Mouse (Mus musculus) liver, embryonic 13.5 days (tissue): Measurements from ENCODE around the gene Olfr159. TPM values are rescaled to one million over a fixed set of nuclear protein-coding genes. Genes with fewer than 3 reads are reported as not detected.
A peak's percentile ranks its signal among the peaks of the same experiment; 100 is the strongest.

ENCODE experiments used
- ATAC-seq: fragments of 200-750 bp; cut with Nextera tagmentation; 2 replicates; pipeline ENCODE4 v1.8.0; 2017; ENCODE audit warnings: low read depth, mild to moderate bottlenecking, moderate number of reproducible peaks, moderate library complexity
- DNase-seq: peaks from one replicate; pipeline ENCODE4 v3.0.0; 2022
- H3K27ac ChIP-seq: fragments of 300-500 bp; sonication (generic); 2 replicates; pipeline ENCODE4 v1.5.1; 2015; ENCODE audit warnings: moderate library complexity, mild to moderate bottlenecking, inconsistent platforms
- H3K27me3 ChIP-seq: fragments of 300-500 bp; sonication (generic); 2 replicates; pipeline ENCODE4 v1.6.1; 2015; ENCODE audit warnings: mild to moderate bottlenecking, inconsistent platforms
- H3K36me3 ChIP-seq: fragments of 300-500 bp; sonication (generic); 2 replicates; pipeline ENCODE4 v1.6.1; 2015; ENCODE audit warnings: mild to moderate bottlenecking, inconsistent platforms
- H3K4me1 ChIP-seq: fragments of 300-500 bp; sonication (generic); replicated peaks from 2 replicates; pipeline ENCODE4 v1.6.1; 2015; ENCODE audit warnings: inconsistent platforms
- H3K4me2 ChIP-seq: fragments of 300-500 bp; sonication (generic); 2 replicates; pipeline ENCODE4 v1.6.1; 2015; ENCODE audit warnings: inconsistent platforms, mild to moderate bottlenecking, moderate library complexity
- H3K4me3 ChIP-seq: fragments of 300-500 bp; sonication (generic); replicated peaks from 2 replicates; pipeline ENCODE4 v1.5.1; 2015; ENCODE audit warnings: mild to moderate bottlenecking, inconsistent platforms
- H3K9ac ChIP-seq: fragments of 300-500 bp; sonication (generic); 2 replicates; pipeline ENCODE4 v1.6.1; 2015; ENCODE audit warnings: mild to moderate bottlenecking, inconsistent platforms
- H3K9me3 ChIP-seq: fragments of 300-500 bp; sonication (generic); replicated peaks from 2 replicates; pipeline ENCODE4 v1.6.1; 2016; ENCODE audit warnings: inconsistent platforms
- WGBS: fragments of 180-500 bp; shearing (Covaris S2); methylation state at CpG from one replicate; pipeline ENCODE4 v1.1.7; 2015; ENCODE audit not compliant: insufficient replicate concordance; 5-methylcytosine and 5-hydroxymethylcytosine counted together
- polyA plus RNA-seq: library from polyadenylated mRNA; unstranded; fragments of >200 nt; fragmentation: Nextera tagmentation; extraction: Ambion mirVana; gene quantifications from 2 replicates; pipeline ENCODE4 v1.2.1, GENCODE M21; 2015

Olfr159 gene
- polyA plus RNA-seq, 1 experiment from 2014 or later: not detected

DNA sequence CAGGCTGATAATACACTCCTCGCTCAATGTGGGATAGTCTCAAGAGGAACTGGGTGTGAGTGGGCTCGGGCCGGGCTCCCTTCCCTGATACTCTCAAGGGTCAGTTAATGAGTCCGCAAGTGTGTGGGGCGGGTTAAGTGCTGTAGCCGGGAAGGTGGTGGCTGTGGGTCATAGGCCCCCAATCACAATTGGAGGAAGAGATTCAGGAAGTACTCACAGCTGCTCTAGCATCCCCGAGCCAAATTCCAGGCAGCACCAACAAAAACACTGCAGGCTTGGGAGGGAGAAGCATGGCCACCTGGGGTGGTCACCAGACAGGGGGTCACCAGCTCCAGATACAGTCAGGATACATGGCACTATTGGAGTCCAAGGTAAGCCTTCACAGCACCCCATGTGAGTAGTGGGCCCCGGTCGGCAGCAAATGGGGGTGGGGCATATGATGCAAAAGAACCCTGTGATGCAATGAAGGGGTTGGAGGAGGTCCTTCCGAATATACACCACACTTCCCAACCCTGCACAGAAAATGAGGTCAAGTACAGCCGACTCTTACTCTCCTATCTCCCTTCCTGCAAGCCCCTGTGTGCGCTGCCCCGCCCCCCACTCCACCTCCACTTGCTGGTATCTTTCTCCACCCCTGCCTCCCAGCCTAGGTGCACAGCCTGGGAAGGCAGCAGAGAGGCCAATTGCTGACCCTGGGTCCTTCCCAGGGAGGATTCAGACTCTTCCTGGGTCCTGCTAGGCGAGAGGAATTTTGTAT lies 40.8 kb downstream of the Olfr159 start, which contains the start of gene Spaar:
Gene Spaar, plus strand, starts transcription at position 241 of the 757 bp plus-strand sequence.
- Histone ChIP-seq H3K27ac (peak within 1 kb of the TSS; percentile 64), H3K4me2 (peak within 1 kb of the TSS; percentile 28), H3K27me3 (no peaks in the 10 kb centered on the region), H3K4me1 (peaks cover 54% of the 10 kb centered on the region), H3K36me3 (no peaks in the 10 kb centered on the region), H3K4me3 (no peak within 1 kb of the TSS), H3K9me3 (no peaks in the 10 kb centered on the region), H3K9ac (no peak within 1 kb of the TSS)
- peak; percentile 49; the same call in 1 of the 2 replicates for ATAC-seq
- peak; percentile 22 for DNase-seq
- 19% methylated on average over 14 of the region's 14 CpGs for WGBS

DNA sequence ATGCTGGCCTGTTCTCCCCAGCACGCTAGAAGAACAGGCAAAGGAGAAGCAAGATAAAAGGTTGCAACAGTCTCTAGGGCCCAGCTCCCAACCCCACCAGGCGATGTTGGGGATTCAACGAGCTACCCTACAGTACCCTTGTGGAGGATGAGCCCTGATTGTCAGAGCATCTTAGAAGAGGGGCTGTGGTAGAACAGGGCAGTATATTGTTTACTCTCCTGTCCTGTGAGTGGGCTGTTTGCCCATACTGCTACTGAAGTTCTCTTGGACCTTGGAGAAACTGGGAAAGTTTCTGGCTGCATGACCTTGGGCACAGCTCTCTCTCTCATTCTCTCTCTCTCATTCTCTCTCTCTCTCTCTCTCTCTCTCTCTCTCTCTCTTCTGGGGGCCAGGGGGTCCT lies 41.7 kb downstream of the Olfr159 start:
- Histone ChIP-seq H3K9me3 (no peaks in the 10 kb centered on the region), H3K4me2 (no peak overlapping the region), H3K9ac (no peak overlapping the region), H3K27me3 (no peaks in the 10 kb centered on the region), H3K4me3 (no peak overlapping the region), H3K36me3 (no peaks in the 10 kb centered on the region), H3K4me1 (peaks cover 54% of the 10 kb centered on the region), H3K27ac (peak overlapping the region; percentile 64)
- ATAC-seq: no peak
- WGBS: 22% methylated on average over 3 of the region's 3 CpGs
- no peak for DNase-seq

DNA sequence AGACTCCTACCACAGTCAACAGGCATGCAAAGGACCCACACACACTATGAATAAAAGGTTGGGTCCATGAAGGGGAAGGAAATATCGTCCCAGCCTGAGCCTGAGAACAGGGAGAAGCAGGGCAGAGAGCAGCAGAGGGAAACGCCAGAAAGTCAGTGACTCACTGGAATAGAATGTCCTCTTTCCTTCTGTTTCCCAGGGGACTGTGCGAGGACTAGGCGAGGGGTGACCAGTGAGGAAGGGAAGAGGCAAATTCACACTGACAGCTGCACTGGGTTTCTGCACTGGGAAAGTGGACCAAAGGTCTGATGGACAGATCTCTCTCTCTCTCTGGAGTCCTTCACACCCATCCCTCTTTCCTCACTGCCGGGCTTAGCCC lies 42.2 kb downstream of the Olfr159 start:
- Histone ChIP-seq H3K9me3 (no peaks in the 10 kb centered on the region), H3K36me3 (no peaks in the 10 kb centered on the region), H3K27ac (peak overlapping the region; percentile 64), H3K9ac (no peak overlapping the region), H3K27me3 (no peaks in the 10 kb centered on the region), H3K4me2 (no peak overlapping the region), H3K4me3 (no peak overlapping the region), H3K4me1 (peaks cover 54% of the 10 kb centered on the region)
- no peak for ATAC-seq
- 27% methylated on average over 5 of the region's 5 CpGs for WGBS
- DNase-seq: no peak

DNA sequence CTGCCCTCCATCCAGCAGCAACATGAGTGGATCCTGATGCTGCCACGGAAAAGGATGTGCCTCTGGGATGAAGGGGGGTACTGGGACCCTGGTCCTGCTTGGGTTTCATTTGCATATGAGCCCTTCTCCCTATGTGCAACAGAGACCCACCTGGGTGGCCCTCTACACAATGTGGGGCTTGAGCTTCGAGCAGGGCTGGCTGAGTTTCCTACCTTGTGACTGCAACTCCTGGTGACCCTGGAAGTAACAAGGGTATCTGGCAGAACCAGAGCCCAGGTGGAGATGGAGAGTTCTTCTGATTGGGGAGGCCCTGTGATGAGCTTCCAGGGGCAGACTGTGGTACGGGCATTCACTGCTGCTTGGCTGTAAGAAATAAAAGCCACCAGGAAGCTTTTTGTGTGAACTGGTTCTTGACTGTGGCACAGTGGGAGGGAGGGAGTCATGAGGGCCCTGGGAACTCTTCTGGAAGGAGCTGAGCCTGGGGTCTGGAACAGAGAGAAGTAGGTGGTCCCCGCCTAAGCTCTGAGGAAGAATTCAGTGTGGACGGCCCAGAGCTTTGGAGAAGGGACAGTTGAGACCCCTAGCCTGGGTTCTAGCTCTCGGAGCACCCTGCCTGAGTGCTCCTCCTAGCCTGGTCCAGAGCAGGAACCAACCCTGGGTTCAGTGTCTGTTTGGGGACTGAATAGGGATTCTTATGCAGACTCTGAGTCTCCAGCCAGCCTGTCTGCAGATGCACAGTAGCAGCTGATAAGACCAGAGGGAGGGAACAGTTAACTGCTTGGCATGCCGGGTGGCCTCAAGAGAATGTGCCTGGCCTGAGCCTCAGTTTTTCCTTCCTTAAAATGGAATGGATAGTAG lies 42.9 kb downstream of the Olfr159 start:
- Histone ChIP-seq H3K4me2 (no peak overlapping the region), H3K9me3 (no peaks in the 10 kb centered on the region), H3K9ac (peak overlapping the region; percentile 26; the same call in 1 of the 2 replicates), H3K27me3 (no peaks in the 10 kb centered on the region), H3K4me3 (no peak overlapping the region), H3K36me3 (no peaks in the 10 kb centered on the region), H3K4me1 (peaks cover 54% of the 10 kb centered on the region), H3K27ac (peak overlapping the region; percentile 64)
- DNase-seq (no peak), ATAC-seq (peak; percentile 60)
- 41% methylated on average over 7 of the region's 7 CpGs for WGBS

DNA sequence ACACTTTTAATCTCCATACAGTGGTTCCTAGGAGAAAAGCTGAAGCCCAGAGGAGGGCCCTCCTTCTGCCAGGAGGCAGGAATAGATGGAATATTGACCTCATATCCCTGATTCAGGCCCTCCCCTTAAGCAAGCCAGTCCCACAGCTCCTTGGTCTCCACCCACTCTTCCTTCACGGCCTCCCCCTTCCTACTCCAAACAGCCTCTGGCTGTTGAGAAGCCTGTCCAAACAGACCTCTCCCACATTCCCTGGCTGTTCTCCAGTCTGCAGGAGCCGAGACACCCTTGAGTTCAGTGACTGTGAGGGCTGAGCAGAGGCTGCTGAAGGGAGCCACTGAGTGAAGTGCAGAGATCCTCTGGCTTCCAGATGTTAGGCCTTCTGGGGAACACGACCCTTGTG lies 43.8 kb downstream of the Olfr159 start, which contains the start of gene Hrct1:
Gene Hrct1, plus strand, starts transcription at position 194 of the 400 bp plus-strand sequence.
- 40% methylated on average over 3 of the region's 3 CpGs for WGBS
- H3K4me3 ChIP-seq: no peak within 1 kb of the TSS
- DNase-seq (no peak), ATAC-seq (0 out of 2 replicates have a peak, but pooled peaks have one; percentile 13)
- no peak within 1 kb of the TSS for H3K4me2 ChIP-seq
- peaks cover 54% of the 10 kb centered on the region for H3K4me1 ChIP-seq
- no peaks in the 10 kb centered on the region for H3K36me3 ChIP-seq
- peak within 1 kb of the TSS; percentile 64 for H3K27ac ChIP-seq
- H3K9me3 ChIP-seq: no peaks in the 10 kb centered on the region
- H3K27me3 ChIP-seq: no peaks in the 10 kb centered on the region
- H3K9ac ChIP-seq: peak within 1 kb of the TSS; percentile 26; the same call in 1 of the 2 replicates

DNA sequence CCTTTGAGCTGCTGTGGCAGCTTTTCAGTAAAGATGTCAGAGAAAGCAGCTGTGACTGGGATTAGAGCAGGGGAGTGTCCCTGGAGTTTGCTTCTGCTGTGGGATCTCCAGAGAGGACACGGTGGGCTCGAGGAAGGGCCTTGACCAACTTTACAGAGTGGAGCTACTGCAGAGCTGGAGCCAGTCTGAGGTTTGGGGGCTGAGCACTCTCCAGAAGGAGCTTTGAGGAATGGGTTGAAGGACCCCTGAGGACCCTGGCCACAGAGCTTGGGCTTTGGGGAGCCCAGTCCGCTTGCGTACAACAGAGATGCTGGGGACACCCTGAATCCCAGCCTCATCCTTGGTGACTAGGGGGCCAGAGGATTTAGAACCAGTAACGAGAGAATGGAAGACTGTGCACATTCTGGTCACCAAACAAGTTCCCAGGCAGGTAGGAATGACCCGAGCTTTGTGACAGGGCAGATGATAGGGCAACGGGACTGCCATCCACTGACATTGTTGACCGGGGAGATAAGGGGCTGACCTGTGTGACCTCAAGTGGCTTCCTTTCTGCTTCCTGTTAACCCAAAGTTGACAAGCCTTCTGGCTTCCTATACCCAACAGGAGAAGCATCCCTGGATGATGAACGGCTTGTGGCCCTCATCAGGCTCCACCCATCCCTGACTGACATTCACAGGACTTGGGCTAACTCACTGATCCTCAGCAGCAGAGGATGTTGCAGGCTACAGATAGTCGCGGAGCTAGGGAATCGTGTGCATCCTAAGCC lies 44.4 kb downstream of the Olfr159 start:
- H3K4me1 ChIP-seq: peaks cover 54% of the 10 kb centered on the region
- no peak for DNase-seq
- no peak for ATAC-seq
- WGBS: 33% methylated on average over 12 of the region's 12 CpGs
- H3K27ac ChIP-seq: no peak overlapping the region
- H3K9ac ChIP-seq: no peak overlapping the region
- no peaks in the 10 kb centered on the region for H3K27me3 ChIP-seq
- no peaks in the 10 kb centered on the region for H3K9me3 ChIP-seq
- H3K36me3 ChIP-seq: no peaks in the 10 kb centered on the region
- no peak overlapping the region for H3K4me3 ChIP-seq
- H3K4me2 ChIP-seq: no peak overlapping the region

DNA sequence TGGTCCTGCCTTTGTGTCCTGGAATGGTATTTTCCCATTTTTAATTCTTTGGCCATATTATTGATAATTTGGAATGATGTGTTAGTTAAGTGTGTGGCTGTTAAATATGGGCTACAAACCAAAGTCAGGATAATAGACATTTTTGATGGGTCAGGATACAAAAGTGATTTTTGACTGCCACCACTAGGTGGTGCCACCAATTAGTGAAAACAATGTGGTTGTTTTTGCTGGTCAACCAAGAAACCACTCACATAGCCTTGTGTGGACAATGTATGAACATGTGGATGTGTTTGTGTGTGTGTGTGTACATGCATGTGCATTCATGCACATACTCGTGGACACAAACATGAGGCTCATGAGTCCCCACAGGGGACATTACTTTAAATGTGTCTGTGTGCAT lies 46.0 kb downstream of the Olfr159 start:
- H3K9ac ChIP-seq: no peak overlapping the region
- H3K27me3 ChIP-seq: no peaks in the 10 kb centered on the region
- no peaks in the 10 kb centered on the region for H3K36me3 ChIP-seq
- ATAC-seq (no peak), DNase-seq (no peak)
- no peaks in the 10 kb centered on the region for H3K9me3 ChIP-seq
- peaks cover 40% of the 10 kb centered on the region for H3K4me1 ChIP-seq
- no peak overlapping the region for H3K4me2 ChIP-seq
- no peak overlapping the region for H3K27ac ChIP-seq
- H3K4me3 ChIP-seq: no peak overlapping the region
- 12% methylated on average over 1 of the region's 1 CpGs for WGBS

DNA sequence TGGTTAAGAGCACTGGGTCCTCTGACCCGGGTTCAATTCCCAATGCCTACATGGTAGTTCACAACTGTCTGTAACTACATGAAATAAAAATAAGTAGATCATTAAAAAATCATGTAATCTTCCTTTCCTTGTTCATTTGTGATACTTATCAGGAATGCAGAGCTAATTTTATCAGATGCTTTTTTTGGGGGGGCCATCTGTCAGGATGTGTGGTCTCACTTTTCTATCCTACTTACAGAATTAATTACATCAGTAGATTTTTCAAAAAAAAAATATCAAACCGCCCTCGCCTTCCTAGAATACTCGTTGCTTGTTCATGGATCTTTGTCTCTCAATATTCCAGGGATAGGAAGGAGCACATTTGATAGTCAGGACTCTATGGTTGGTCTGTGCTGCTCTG lies 48.6 kb downstream of the Olfr159 start:
- H3K9me3 ChIP-seq: no peaks in the 10 kb centered on the region
- H3K27ac ChIP-seq: no peak overlapping the region
- DNase-seq (no peak), ATAC-seq (no peak)
- H3K4me2 ChIP-seq: no peak overlapping the region
- H3K27me3 ChIP-seq: no peaks in the 10 kb centered on the region
- no peak overlapping the region for H3K9ac ChIP-seq
- H3K36me3 ChIP-seq: no peaks in the 10 kb centered on the region
- no peak overlapping the region for H3K4me3 ChIP-seq
- H3K4me1 ChIP-seq: peaks cover 14% of the 10 kb centered on the region
- WGBS: 60% methylated on average over 4 of the region's 4 CpGs

DNA sequence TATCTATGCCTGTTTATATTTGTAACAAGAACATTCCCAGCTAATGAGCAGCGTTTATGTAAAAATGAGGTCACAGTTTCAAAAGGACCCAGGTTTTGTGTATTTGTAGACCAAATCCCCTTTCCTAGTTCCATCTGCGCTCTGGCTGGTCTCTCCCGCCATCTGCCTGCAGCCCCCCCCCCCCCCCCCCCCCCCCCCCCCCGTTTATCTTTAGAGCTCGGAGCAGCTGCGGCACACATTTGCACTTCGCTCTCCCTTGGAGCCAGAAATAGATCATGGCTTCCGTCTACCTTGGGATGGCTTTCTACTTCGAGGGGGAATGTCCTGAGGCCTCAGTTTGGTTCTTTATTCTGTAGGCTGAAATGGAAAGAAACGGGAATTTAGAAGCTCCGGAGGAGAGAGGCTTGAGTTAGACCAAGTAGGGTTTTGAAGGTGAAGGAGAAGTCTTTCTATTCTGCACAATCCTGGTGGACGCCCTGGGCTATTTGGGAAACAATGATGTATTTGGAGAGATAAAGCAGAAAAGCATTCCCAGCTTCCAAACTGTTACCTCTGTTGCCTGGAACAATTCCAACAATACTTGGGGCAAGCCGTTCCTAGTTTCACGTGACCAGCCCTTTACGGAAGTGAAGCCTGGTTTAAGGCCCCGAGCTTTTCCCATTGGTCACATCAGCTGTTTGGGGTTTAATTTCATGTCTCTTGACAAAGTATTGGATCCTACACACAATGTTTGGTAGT lies 50.1 kb downstream of the Olfr159 start:
- Histone ChIP-seq H3K27ac (no peak overlapping the region), H3K36me3 (no peaks in the 10 kb centered on the region), H3K4me3 (no peak overlapping the region), H3K4me2 (no peak overlapping the region), H3K9ac (no peak overlapping the region), H3K4me1 (no peaks in the 10 kb centered on the region), H3K27me3 (peaks cover 3% of the 10 kb centered on the region; the same call in 1 of the 2 replicates), H3K9me3 (no peaks in the 10 kb centered on the region)
- WGBS: 60% methylated on average over 12 of the region's 16 CpGs
- DNase-seq (no peak), ATAC-seq (no peak)
